Mouse (Mus musculus) heart, embryonic 14.5 days (tissue): ENCODE results near the gene Furin. TPM values are rescaled to one million over a fixed set of nuclear protein-coding genes. Genes with fewer than 3 reads are reported as not detected.

ENCODE experiments used
- ATAC-seq: fragments of 200-750 bp; cut with Nextera tagmentation; 2 replicates; pipeline ENCODE4 v1.8.0; 2017; ENCODE audit warnings: low read depth, moderate TSS enrichment; ENCODE audit not compliant: insufficient number of reproducible peaks, insufficient read depth, low FRiP score
- H3K27ac ChIP-seq, 2 experiments: fragments of 200-500 bp in 1 of 2; fragments of 300-500 bp in 1 of 2; sonication (generic) in 1 of 2; replicated peaks in 1 of 2; 2 replicates each; pipeline ENCODE4 v1.5.1; 2012 to 2014; ENCODE audit warnings: low read depth in 2 of 2, low read length in 2 of 2, control low read depth in 1 of 2, mild to moderate bottlenecking in 1 of 2, mixed read lengths in 1 of 2; ENCODE audit not compliant: control insufficient read depth in 1 of 2, insufficient read depth in 1 of 2
- H3K27me3 ChIP-seq: fragments of 300-500 bp; sonication (generic); 2 replicates; pipeline ENCODE4 v1.6.1; 2014; ENCODE audit warnings: mild to moderate bottlenecking, low read length, control low read depth; ENCODE audit not compliant: control insufficient read depth, insufficient read depth
- H3K36me3 ChIP-seq: fragments of 300-500 bp; sonication (generic); 2 replicates; pipeline ENCODE4 v1.6.1; 2014; ENCODE audit warnings: mild to moderate bottlenecking, control low read depth, low read length, mixed read lengths; ENCODE audit not compliant: control insufficient read depth, insufficient read depth
- H3K4me1 ChIP-seq, 2 experiments: fragments of 200-500 bp in 1 of 2; fragments of 300-500 bp in 1 of 2; sonication (generic) in 1 of 2; 2 replicates each; pipeline ENCODE4 v1.6.1; 2012 to 2014; ENCODE audit warnings: low read length in 2 of 2, control low read depth in 1 of 2, mixed read lengths in 1 of 2; ENCODE audit not compliant: control insufficient read depth in 2 of 2, insufficient read depth in 2 of 2
- H3K4me2 ChIP-seq: fragments of 300-500 bp; sonication (generic); 2 replicates; pipeline ENCODE4 v1.6.1; 2014; ENCODE audit warnings: mild to moderate bottlenecking, low read length
- H3K4me3 ChIP-seq, 2 experiments: fragments of 200-500 bp in 1 of 2; fragments of 300-500 bp in 1 of 2; sonication (generic) in 1 of 2; 2 replicates each; pipeline ENCODE4 v1.5.1; 2012 to 2014; ENCODE audit warnings: low read length in 2 of 2, mild to moderate bottlenecking in 2 of 2, control low read depth in 1 of 2, low read depth in 1 of 2, moderate library complexity in 1 of 2; ENCODE audit not compliant: control insufficient read depth in 1 of 2, insufficient read depth in 1 of 2
- H3K9ac ChIP-seq: fragments of 300-500 bp; sonication (generic); 2 replicates; pipeline ENCODE4 v1.6.1; 2014; ENCODE audit warnings: mild to moderate bottlenecking, low read length
- H3K9me3 ChIP-seq: fragments of 300-500 bp; sonication (generic); 2 replicates; pipeline ENCODE4 v1.6.1; 2016; ENCODE audit warnings: low read length, control low read depth; ENCODE audit not compliant: control insufficient read depth
- WGBS: fragments of 180-500 bp; shearing (Covaris S2); extraction: QIAGEN DNeasy Blood & Tissue Kit; methylation state at CpG from one replicate; pipeline ENCODE4 v1.1.7; 2014; 5-methylcytosine and 5-hydroxymethylcytosine counted together
- polyA plus RNA-seq: library from polyadenylated mRNA; unstranded; fragments of >200 nt; fragmentation: Nextera tagmentation; extraction: Ambion mirVana; gene quantifications from 2 replicates; pipeline ENCODE4 v1.2.1, GENCODE M21; 2014

Gene Furin
- polyA plus RNA-seq, 1 experiment from 2014 or later, result 25.2 TPM

DNA sequence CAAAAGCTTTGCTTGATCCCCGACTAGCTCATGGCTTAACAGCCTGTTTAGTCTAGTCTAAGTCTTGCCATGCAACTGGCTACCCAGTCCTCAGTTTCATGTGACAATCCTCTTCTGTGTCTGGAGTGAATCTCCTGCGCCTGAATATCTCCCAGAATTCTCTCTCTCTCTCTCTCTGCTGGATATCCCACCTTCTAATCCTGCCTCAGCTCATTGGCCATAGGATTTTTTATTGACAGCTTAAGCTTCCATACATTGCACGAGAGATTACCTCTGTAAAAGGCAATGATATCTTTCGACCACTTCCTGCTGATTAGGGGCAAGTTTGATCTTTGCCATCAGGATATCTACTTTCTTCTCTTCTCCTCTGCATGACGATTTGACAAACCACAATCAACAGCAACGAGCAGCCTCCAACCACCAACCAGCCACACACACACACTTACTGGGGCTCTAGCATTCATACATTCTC, 44.4 kb upstream of the Furin start:
- H3K27me3 ChIP-seq, result no peaks in the 10 kb centered on the region
- H3K9ac ChIP-seq, result no peak overlapping the region
- no peak overlapping the region for H3K27ac ChIP-seq
- WGBS, result 42% methylated on average over 6 of the region's 6 CpGs
- H3K4me2 ChIP-seq, result no peak overlapping the region
- H3K36me3 ChIP-seq, result peaks cover 15% of the 10 kb centered on the region
- H3K4me3 ChIP-seq, result no peak overlapping the region
- no peak for ATAC-seq
- H3K4me1 ChIP-seq, result peaks cover 37 to 49% of the 10 kb centered on the region in 2 experiments
- H3K9me3 ChIP-seq, result no peaks in the 10 kb centered on the region

DNA sequence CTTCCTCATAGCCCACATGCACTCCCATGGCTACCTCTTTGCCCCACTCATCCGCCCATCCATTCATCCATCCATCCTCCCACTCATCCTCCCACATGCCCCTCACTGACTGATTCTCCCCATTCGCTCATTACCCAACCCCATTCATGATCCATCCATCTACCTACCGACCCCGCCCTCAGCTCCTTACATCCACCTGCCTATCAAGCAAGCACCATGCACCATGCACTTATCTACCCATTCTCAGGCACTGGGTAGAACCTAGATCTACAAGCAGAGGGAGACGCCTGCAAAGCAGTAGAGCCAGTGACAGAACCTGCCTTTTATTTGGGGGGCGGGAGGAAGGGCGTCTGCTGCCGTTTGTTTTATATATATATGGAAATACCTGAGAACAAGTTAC, 42.1 kb upstream of the Furin start:
- no peak overlapping the region for H3K9ac ChIP-seq
- no peak overlapping the region for H3K4me2 ChIP-seq
- H3K27ac ChIP-seq, result no peak overlapping the region

DNA sequence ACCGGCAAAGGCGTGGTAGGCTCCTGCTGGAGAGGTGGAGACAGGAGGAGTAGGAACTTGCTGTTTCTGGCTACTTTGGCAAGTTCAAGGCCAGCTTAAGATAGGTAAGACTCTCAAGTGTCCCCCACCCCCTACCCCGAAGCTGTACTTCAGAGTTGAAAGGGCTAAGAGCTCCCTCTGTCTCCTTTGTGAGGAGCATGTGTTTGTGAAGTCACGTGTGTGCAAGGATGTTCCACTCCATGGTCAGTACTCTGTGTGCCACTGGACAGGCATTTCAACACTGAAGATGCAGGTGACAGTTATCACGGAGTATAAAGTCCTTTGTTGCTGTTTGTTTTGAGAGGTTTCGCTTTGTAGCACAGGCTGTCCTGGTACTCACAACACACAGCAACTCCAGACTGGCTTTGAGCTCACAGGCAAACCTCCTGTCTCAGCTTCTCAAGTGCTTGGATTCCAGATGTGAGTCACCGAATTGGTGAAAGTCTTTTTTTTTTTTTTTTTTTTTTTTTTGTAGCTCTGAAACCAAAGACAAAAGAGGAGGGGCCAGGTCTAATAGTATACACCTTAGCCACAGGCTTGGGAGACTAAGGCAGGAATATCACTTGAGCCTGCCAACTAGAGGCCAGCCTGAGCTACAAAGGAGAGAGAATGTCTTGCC, 41.1 kb upstream of the Furin start:
- Histone ChIP-seq H3K4me2 (peak overlapping the region; percentile 27; the same call in 1 of the 2 replicates), H3K4me1 (peaks cover 54 to 61% of the 10 kb centered on the region in 2 experiments), H3K4me3 (no peak overlapping the region), H3K9me3 (no peaks in the 10 kb centered on the region), H3K36me3 (no peaks in the 10 kb centered on the region), H3K27ac (peak overlapping the region; percentile 85 to 91), H3K9ac (no peak overlapping the region), H3K27me3 (no peaks in the 10 kb centered on the region)
- no peak for ATAC-seq
- 25% methylated on average over 7 of the region's 7 CpGs for WGBS

More for the DNA sequence above, 42.1 kb upstream of the Furin start:
- 92% methylated on average over 8 of the region's 8 CpGs for WGBS
- Histone ChIP-seq H3K27me3 (no peaks in the 10 kb centered on the region), H3K36me3 (peaks cover 4% of the 10 kb centered on the region; the same call in 1 of the 2 replicates), H3K9me3 (no peaks in the 10 kb centered on the region), H3K4me3 (no peak overlapping the region), H3K4me1 (peaks cover 55 to 67% of the 10 kb centered on the region in 2 experiments)
- no peak for ATAC-seq

DNA sequence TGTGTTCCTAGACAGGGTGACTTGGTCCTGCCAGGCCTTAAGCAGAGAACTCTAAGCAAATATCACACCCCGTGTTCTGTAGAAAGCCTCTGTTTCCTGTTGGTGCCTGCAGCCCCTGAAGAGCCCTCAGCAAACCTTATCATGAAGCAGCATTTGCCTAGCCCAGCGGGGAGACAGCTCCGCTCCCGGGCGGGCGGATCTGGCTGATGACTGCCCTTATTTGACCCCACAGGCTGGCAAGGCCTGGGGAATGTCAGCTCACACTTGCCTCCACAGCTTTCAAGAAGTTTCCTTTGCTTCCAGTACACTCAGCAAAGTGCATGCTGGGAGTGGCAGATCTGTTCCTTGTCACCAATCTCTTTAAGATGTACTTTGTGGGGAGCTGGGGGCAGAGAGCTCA, 40.3 kb upstream of the Furin start:
- ATAC-seq, result peak; percentile 85
- peak overlapping the region; percentile 85 to 91 for H3K27ac ChIP-seq
- H3K27me3 ChIP-seq, result no peaks in the 10 kb centered on the region
- H3K9me3 ChIP-seq, result no peaks in the 10 kb centered on the region
- 2% methylated on average over 6 of the region's 6 CpGs for WGBS
- H3K4me3 ChIP-seq, result no peak overlapping the region
- H3K9ac ChIP-seq, result 0 out of 2 replicates have a peak overlapping the region, but pooled peaks have one; percentile 35
- peak overlapping the region; percentile 43 for H3K4me2 ChIP-seq
- H3K36me3 ChIP-seq, result no peaks in the 10 kb centered on the region
- peaks cover 49 to 53% of the 10 kb centered on the region in 2 experiments for H3K4me1 ChIP-seq

DNA sequence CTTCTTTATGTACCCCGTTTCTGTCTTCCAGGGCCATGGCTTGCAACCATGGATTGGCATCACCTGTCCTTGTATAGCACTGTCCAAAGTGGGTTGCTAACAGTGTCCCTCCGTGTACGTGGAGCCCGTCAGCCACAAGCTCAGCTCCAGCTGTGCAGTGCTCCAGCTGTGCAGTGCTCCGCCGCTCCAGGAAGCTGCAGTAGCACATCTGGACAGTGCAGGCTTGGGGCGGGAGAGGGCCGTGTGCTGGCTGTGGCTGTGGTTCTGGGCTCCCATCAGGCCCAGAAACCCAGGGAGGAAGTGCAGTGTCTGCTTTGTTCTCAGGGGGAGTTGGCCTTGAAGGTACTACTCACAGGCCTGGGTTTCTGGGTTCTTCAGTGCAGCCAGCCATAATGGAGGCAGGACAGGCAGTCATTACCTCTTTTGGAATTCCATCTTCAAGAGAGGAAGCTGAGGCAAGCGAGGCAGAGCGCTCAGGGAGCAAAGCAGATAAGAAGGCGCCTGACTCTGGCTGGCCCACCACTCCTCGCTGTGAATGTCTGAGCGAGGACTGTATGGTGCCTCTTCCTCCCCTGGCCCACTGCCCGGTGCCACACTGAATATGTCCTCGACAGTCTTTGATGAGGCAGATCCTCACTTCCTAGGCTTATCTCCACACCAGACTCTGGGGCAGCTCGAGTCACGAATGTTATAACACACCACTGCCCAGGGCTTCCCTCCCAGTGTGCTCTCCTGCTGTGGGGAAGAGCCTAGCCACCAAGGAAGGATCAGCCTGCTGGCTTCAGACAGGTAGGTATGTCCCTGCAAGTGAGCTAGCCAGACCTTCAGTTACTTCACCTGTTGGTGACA, 39.4 kb upstream of the Furin start:
- H3K4me3 ChIP-seq, result no peak overlapping the region
- no peaks in the 10 kb centered on the region for H3K36me3 ChIP-seq
- peaks cover 52 to 53% of the 10 kb centered on the region in 2 experiments for H3K4me1 ChIP-seq
- H3K27me3 ChIP-seq, result no peaks in the 10 kb centered on the region
- peak overlapping the region; percentile 43 for H3K4me2 ChIP-seq
- peak overlapping the region; percentile 85 to 91 for H3K27ac ChIP-seq
- no peaks in the 10 kb centered on the region for H3K9me3 ChIP-seq
- H3K9ac ChIP-seq, result peak overlapping the region; percentile 35; the same call in 1 of the 2 replicates
- ATAC-seq, result peak; percentile 66
- WGBS, result 22% methylated on average over 17 of the region's 17 CpGs

DNA sequence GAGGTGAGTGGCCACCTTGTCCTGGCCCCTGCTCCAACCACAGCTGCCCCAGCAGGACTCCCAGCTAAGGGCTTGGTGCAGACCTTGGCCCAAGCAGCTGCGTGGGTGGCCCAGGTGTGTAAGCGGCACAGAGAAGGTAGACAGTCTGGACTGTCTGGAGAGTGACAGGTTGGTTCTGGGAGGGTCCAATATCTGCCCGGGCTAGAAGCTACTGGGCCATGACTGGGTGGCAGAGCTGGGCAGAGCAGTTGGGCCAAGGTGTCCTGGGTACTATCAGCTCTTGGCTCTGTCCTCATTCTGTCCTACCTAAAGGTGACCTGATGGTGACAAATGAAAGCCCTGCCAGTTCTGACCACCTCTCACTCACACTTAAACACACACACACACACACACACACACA, 37.9 kb upstream of the Furin start:
- no peak overlapping the region for H3K4me3 ChIP-seq
- no peaks in the 10 kb centered on the region for H3K9me3 ChIP-seq
- H3K36me3 ChIP-seq, result no peaks in the 10 kb centered on the region
- peak overlapping the region; percentile 30; the same call in 1 of the 2 replicates for H3K9ac ChIP-seq
- H3K27ac ChIP-seq, result no peak overlapping the region
- no peak overlapping the region for H3K4me2 ChIP-seq
- no peaks in the 10 kb centered on the region for H3K27me3 ChIP-seq
- no peak for ATAC-seq
- H3K4me1 ChIP-seq, result peaks cover 60 to 61% of the 10 kb centered on the region in 2 experiments
- 83% methylated on average over 3 of the region's 3 CpGs for WGBS

DNA sequence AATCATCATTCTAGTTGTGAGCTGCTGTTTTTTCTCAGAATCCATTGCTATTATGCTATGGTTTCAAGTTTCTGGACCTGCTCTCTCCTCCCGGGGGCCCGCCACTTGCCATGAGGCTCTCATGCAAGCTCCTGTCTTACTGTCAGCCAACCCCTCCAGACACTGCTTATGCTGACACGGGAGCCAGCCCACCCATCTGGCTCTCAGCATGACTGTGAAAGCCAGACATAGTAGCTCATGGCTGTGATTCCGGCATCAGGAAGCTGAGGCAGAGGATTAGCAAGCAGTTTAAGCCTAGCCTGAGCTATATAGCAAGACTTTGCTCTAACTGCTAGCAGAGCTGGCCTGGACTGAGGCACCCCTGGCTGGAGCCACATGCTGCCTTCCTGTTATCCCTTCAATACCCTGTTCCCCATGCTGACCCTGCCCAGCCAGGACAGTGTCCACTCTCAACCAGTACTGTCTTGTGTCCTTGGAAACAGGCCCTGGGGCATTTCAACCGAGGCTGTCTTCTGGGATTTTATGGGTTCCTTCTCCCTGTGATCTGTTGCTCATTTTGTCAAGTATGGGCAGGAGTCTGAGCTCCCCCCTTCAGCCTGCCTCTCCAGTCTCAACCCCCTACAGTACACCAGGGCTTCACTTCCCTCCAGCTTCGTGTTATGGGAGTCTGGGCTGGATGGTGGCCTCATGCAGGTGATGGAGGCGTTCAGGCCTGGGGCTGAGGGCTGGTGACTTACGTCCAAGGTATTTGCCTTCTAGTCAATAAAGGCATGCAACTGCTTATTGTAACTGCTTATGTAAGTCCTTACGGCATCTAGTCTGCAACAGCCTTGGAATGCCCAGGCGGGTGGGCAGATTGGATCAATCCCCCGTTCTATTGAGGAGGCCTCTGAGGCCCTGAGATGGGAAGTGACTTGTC, 37.0 kb upstream of the Furin start:
- peak overlapping the region; percentile 2; the same call in 1 of the 2 replicates for H3K9ac ChIP-seq
- 62% methylated on average over 11 of the region's 11 CpGs for WGBS
- ATAC-seq, result no peak
- no peaks in the 10 kb centered on the region for H3K36me3 ChIP-seq
- no peaks in the 10 kb centered on the region for H3K9me3 ChIP-seq
- no peak overlapping the region for H3K27ac ChIP-seq
- no peak overlapping the region for H3K4me2 ChIP-seq
- no peaks in the 10 kb centered on the region for H3K27me3 ChIP-seq
- H3K4me3 ChIP-seq, result no peak overlapping the region
- peaks cover 59 to 61% of the 10 kb centered on the region in 2 experiments for H3K4me1 ChIP-seq
